Mouse (Mus musculus) mouse embryonic stem cell (cell line): ENCODE measurements around the gene Gm10320.

ENCODE experiments used
- in situ Hi-C, 2 experiments: fragments of 300-500 bp; cut with MboI; formaldehyde crosslinking; loops; 1 replicate in 1 of 2; 3 replicates in 1 of 2; pipeline ENCODE4 v1.14.3; 2019 to 2020; ENCODE audit warnings: low sequenced_read_pairs in 2 of 2, low pct_unique_long_range_greater_than_20kb in 1 of 2, mixed read lengths in 1 of 2; ENCODE audit not compliant: unreplicated experiment in 1 of 2

Gene Gm10320

DNA sequence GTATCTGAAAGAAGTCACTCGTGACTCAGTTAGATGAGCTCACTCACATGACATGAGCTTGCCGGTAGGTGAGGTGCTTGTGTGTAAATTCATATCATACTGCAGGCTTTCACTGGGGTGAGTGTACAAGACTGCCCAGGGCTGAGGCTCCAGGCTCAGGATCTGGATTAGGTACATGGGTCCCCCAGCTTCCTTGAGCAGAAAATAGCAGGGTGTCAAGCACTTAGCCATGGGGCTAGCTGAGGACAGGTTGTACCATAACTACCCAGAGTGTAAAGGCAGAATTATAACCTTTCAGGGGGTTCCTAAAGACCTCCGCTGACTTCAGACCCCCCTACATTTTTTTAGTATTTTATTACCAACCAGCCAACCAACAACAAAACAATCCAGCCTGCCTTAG is at the start of gene Gm10320:
Gene Gm10320 (minus strand): TSS at position 93 of the 400 bp plus-strand sequence.
- in situ Hi-C loops: no loop called here

DNA sequence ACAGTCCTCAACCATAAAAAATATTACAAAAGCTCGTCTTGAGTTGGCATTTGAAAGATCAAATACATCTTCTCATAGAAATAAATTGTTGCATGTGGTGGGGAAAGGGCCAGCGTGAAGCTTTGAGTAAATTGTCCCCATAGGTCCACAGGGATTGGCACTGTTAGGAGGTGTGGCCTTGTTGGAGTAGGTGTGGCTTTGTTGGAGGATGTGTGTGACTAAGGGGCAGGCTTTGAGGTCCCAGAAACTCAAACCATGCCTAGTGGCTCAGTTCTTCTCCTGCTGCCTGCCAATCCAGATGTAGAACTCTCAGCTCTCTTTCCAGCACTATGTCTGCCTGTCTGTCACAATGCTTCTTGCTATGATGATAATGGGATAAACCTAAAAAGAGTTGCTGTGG is 49.8 kb upstream of the Gm10320 start:
- in situ Hi-C loops: no loop called here

DNA sequence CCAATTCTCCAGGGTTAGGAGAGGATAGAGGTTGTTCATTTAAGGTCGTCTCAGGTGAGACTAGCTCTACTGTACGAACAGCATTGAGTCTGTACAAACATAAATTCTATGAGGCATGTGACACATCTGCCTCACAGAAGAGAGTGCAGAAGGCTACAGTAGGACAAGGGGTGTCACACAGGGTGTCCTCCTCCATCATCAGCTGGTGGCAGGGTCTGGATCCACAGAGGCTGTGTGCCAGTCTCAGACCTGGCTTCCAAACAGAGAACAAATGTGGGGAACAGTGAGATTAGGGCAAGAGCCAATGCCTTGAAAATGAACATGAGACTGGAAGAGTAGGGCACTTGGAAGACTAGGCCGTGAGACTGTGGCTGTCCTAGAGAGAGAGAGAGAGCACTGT is 48.4 kb upstream of the Gm10320 start:
- in situ Hi-C loops: no loop called here

DNA sequence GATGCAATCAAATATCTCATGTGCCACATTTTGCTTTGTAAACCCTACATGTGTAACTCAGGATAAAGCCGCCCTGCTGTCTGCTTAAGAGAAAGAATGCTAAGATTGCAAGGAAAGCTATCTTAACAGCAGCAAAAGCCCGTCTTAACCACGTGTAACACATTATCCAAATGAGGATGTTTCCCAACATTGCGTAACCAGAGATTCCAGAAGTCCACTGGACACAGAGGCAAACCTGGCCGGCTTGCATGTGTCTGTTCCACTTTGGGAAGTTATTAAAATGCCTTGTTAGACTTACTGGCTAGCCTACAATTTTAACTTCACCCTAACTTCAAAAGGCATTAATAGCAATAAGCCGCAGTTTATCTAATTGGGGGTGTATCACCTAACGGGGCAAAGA is 47.5 kb upstream of the Gm10320 start:
- in situ Hi-C loops: no loop called here

DNA sequence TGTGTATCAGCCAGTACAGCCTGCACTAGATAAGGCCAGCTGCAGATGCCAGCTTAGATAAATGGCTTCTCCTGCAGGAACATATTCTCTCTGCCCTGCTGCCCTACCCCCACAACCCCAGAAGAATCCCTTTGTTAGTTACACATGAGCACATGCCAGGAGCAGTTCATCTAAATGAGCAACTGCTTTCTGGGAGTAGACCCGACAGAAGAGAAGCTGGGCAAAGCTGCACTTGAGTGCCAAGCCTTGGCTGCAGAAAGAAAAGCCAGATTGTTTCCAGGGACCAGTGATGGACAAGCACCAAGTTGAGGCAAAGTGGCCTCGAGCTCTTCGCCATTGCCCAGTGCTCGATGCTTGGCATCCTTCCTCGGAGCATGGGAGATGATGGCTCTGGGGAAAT is 46.8 kb upstream of the Gm10320 start:
- in situ Hi-C loops: no loop called here

DNA sequence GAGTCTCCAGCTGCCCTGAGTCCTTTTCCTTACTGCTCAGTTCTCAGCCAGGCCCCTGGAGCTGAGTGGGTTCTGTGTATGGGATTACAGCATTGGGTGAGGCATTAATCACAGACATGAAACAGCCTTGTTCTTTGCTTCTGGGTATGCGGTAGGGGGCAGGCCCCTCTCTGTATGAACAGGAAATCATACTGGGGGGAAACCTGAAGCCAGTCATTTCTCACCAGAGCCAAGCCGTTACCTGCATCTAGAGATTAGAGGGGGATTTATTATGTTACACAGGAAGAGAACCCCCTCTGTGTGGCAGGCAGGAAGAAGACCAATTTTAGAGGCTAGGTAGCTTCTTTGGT is 43.1 kb upstream of the Gm10320 start:
- in situ Hi-C loops: no loop called here

DNA sequence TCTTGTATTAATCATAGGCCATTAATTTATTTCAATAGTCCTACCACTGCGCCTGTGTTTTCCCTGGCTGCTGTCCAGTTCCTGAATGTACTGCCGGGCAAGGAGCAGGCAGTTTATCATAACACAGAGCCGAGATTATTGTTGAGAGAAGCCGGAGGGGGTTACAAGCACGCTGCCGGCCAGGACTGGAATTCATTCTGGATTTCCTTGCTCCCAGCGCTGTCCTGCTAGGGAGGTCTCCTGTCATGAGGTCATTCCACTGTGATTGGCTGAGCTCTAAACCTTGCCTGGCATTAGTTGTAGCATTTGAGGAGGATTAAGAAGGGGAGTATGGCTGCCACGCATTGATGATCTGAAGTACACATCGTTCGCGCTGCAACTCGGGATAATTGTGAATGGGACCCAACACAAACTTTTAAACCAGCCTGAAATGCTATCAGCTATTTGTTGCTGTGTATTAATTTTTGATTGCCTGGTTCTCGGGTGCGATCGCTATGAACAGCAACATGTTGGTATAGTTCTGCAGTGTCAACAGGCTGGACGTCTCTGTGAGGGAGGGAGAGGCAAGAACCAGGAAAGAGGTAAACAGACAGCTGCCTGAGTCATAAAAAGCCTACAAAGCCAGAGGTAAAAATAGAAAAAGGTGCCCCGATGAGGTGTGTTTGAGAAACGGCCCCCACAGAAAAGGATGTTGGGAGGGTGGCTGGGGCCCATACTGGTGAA is 42.5 kb upstream of the Gm10320 start:
- in situ Hi-C loops: no loop called here

DNA sequence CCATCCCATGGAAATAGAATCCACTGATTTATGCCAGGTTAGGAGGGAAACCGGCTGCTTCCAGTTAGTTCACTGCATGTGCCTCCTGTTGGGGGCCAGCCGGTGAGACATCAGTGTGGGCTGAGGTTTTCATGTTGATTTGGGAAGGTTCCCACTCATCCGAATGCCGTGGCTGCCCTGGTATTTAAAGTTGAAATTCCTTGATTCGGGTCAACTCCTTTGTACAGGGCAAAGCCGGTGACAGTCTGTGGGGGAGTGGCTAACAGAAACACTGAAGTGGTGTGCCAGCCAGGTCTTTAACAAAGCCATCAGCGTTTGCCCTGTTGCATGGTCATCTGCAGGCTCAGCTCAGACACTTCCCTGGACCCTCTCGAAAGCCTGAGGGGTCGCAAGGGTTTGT is 41.6 kb upstream of the Gm10320 start:
- in situ Hi-C loops: no loop called here

DNA sequence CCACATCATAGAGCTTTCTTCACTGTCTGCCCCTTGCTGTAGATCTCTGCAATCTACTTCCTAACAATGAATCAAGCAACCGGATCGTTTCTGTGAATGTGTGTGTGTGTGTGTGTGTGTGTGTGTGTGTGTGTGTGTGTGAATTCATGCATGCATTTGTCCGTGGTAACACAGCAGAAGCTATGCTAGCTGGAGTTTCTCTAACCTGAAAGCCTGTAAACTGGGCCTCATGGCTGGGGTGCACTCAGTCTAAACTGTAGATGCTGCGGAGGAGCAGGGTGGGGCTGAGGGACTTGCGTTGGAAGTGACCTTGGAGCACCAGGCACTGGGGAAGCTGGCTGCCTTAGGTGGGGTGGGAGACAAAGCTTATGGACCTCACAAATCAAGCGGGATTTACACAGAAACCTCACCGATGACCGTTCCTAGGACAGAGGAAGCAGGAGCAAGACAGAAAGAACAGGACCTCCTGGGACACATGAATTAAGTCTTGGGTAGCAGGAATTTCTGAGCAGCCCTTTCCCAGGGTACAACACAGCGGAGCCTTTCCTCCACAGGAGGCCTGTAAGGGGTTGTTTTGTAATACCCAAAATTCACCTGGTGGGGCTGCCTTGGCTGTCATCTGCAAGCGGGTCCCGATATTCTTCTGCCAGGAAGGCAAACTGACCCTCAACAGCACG is 41.0 kb upstream of the Gm10320 start:
- in situ Hi-C loops: no loop called here

DNA sequence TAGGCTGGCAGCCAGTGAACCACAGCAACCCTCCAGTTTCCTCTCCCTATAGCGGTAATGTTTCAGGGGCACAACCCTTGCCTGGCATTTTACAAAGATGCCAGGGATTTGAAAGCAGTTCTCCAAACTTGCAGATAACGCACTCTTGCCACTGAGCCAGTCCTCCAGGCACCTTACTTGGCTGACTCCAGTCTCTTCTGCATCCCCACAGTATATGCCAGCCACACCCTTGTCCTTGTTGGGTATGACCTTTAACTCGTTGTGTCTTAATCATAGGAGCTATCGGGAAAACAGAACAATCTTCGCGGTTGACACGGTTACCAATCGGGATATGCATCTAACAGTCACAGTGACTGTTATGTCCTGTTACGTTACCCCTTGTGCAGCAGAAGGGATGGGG is 40.2 kb upstream of the Gm10320 start:
- in situ Hi-C loops: no loop called here

DNA sequence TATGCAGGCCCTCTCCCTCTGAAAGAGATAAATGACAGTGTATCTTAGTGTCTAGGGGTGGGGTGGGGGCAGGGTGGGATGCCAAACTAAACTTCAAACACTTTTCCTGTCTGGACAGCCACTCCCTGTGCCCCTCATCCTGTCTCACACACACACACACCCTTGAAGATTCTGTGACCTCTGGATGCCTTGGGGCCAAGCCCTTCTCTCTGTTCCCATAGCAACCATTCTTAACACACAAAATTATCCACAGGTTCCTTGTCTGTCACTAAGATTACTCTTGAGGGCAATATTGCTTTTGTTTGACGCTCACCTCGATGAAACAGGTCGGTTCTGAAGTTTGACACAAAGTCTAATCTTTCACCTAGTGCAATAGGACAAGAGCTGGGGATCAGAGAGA is 39.5 kb upstream of the Gm10320 start:
- in situ Hi-C loops: no loop called here

DNA sequence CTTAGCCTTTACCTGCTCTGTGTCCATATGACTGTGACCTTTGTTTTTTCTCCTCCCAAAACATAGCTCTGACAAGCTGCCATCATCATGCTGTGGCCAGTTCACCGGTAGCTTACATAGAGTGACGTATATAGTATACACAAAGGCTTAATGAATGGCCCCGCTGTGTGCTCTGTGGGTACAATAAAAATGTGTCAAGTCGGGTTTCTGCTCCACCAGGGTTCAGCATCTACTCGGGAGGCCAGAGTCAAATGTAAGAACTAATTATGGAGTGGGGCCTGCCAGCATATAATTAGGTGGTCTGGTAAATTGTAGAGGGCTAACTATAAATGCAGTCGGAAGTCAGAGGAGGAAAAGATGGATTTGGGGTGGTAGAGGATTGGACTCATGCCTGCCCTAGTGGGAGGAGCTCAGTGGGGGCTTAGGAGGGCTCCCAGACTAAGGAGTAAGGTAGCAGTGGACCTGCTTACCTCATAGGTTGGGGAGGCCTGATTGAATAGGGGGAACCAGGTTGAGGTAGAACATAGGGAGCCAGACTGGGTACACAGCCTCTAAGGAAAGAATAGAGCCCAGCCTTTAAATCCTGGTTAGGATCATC is 32.0 kb upstream of the Gm10320 start:
- in situ Hi-C loops: no loop called here

DNA sequence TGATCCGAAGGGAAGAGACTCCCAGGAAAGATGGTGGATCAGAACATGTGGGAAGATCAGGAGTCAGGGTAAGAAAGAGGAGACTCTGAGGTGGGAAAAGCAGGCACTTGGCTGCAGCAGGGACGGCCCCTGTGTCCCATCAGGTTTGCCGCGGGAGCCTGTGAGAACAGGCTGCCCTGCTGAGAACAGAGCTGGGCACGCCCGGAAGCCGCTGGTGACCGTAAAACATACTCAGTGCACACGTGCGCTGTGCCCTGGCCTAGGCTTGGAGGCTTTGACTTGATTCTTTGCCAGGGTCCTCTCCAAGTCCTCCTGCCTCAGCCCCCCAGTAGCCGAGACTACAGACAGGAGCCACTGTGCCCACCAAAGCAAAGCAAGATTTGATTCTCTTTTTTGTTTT is 26.5 kb upstream of the Gm10320 start:
- in situ Hi-C loops: no loop called here

DNA sequence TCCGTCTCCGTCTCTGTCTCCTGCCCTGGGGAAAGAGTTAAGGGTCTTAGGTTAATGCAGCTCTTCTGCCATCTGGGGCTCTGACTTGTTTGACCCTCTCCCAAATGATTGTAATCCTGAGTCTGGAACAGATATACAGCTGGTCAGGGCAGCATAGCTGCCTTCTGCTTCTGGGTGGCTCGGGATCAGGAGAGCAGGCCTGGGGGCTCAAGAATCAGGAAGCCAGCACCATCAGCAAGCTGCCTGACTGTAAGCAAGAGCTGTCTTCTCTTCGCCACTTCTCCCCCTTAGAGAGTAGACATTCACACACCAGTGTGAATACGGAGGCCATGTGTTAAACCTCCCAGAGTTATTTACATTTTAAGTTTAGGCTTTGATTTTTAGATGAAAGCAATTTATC is 25.9 kb upstream of the Gm10320 start:
- in situ Hi-C loops: no loop called here

DNA sequence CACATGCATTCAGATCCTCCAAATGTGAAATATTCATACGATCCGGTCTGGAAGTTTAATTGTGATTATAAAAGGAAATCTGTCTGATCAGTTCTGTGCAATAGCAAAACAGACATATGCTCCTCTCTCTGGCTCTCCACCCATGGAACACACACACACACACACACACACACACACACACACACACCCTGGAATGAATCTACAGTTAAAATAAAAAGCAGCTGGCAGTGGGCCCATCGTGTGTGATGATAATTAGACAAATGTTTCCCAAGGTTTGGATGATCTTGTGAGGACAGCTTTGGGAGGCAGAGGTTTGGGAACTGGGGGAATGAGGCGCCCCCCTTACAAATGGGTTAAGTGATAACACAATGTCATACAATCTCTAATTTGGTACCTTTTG is 25.2 kb upstream of the Gm10320 start:
- in situ Hi-C loops: no loop called here

DNA sequence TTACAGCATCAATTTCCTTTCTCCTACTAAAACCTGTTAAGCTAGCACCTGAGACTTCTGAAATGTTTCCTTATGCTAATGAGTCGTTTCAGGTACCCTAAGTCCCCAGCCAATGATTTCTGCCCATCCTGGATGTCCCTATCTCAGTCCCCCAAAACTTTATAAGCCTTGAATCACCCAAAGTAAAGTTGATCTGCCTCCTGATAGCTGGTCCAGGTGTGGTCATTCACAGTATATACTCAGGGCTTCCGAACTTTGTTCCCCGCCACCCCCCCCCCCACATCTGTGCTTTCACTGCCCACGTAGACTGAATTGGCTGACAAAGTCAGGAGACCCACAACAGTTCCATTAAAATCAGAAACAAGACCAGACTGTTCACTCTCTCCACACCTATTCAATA is 20.3 kb upstream of the Gm10320 start:
- in situ Hi-C loops: no loop called here

DNA sequence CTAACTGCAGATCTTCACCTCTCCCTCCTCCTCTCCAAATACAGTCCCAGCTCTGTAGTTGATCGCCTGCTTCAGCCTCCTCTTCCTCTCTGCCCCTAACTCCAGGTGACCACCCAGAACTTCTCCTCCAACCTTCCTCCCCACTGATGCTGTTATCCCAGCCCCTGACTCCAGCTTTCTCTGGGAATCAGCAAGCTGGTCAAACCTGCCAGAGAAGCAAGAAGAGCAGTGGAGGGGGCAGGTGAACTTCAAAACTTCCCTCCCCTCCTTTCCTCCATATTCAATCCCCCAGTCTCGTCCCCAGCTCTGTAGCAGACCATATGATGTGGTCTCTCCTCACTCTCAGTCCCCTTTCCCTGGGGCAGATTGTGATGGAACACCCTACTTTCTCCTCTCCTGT is 15.9 kb upstream of the Gm10320 start:
- in situ Hi-C loops: no loop called here

DNA sequence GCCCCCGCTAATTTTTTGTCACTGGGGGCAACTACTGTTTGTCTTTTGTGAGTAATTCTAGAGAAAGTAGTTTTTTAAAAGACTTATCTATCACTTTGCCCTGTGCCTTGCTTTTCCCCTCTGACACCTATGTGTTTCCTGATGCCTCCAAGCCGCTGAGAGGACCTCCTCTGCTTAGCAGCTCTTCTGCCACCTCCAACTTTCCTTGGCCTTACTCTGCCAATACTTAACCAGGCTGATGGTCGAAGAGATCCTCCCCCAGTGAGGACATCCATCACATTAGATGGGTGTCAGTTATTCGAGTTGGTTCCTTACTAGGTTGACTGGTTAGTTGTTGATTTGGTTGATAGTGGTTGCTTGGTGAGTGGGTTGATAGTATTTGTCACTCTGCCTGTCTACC is 14.7 kb upstream of the Gm10320 start:
- in situ Hi-C loops: no loop called here

DNA sequence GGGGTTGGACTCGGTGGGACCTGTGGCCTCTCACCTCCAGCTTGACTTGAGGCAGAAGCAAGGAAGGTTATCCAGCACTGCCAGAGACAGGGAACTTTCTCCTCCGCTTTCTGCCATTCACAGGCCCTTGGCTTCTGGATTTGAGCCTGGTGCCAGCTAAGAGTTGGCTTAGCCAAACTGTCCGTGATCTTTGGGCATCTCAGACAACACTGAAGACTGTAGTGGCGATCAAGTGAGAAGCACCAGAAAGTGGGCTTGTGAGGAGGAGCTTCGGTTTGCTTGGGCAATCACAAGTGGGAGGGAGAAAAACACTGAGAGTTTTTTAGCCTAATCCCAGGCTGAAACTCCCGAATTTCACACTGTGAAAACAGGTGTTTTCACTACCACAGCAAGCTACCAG is 14.2 kb upstream of the Gm10320 start:
- in situ Hi-C loops: no loop called here

DNA sequence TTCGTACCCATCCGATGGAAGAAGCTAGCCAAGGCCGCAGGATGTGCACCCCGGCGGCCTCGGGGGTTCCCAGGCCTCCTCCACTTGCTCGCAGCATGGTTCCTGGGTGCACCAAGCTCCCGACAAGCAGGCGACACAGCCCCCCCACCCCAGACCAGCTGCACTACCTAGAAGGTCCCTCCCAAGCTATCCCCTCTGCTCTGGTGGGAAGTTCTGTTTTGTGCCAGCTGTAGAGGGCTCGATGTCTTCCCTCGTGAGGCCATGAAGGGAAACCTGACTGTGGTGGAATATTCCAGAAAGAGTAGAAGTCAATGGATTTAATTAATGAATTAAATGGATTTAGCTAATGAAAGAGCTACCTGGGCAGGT is 13.7 kb upstream of the Gm10320 start:
- in situ Hi-C loops: no loop called here
